Mouse (Mus musculus): ENCODE measurements around the gene Ica1l.

DNA sequence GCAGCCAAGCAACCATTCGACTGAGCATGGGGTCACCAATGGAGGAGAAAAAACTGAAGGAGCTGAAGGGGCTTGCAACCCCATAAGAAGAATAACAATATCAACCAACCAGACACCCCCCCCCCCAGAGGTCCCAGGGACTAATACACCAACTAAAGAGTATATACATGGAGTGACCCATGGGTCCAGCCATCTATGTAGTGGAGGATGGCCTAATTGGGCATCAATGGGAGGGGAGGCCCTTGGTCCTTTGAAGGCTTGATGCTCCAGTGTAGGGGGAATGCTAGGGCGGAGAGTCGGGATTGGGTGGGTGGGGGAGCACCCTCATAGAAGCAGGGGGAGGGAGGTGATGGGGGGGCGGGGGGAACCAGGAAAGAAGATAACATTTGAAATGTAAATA, 95.5 kb downstream of the Ica1l start:
- TF ChIP-seq POLR2A (IDR thresholded peaks at IDR 0.05; ENCODE audit: insufficient read depth, low read depth, low read length) (no peak), CTCF (IDR thresholded peaks at IDR 0.05; ENCODE audit: insufficient read depth, low read depth, low read length) (no peak)
